Mouse (Mus musculus) mammary gland, adult 2 months (tissue): Measurements from ENCODE around the gene March4. TPM values are rescaled to one million over a fixed set of nuclear protein-coding genes. Genes with fewer than 3 reads are reported as not detected.

Experiments used
- polyA plus RNA-seq: library from polyadenylated mRNA; depleted of rRNA; stranded (reverse); fragments of >200 nt; gene quantifications from 2 replicates; pipeline ENCODE4 v1.2.3, GENCODE M21; 2012; ENCODE audit warnings: low replicate concordance; rRNA removed

Gene March4
- polyA plus RNA-seq, result 0.12 and 0.20 TPM in 2 replicates

DNA sequence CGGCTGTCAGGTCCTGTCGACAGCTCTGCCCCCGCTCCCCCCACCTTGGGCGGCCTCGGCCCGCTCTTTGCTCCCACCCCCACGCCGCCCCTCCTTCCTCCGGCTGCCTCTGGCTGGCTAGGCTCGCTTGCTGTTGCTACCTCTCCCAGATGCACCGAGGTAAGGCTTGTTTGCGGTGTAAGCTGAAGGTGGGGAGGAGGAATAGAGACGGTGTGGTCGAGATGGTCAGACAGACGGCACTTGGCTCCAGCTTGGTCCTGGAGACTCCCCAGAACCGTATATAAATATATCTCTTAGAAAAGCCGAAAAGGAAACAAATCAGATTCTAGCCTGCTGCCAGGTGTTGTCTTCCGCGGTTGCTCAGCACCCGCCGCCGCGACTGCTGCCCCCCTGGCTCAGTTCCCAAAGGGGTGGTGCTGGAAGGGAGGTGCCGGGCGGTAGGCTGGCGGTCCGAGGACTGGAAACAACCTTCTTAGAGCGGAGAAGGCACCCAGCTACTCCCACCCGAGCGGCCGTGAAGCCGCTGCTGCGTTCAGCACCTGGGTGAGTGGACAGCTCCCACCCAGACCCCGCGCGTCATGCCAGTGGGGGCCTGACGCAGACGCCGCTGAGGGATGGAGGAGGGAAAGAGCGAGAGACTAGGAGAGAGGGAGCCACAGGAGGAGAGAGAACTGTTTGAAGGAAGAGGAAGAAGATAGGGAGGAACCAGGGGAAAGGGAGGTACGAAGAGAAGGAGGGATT, at the start of gene March4:
TSS of gene March4 (minus strand) at position 320 of the 741 bp plus-strand sequence.

DNA sequence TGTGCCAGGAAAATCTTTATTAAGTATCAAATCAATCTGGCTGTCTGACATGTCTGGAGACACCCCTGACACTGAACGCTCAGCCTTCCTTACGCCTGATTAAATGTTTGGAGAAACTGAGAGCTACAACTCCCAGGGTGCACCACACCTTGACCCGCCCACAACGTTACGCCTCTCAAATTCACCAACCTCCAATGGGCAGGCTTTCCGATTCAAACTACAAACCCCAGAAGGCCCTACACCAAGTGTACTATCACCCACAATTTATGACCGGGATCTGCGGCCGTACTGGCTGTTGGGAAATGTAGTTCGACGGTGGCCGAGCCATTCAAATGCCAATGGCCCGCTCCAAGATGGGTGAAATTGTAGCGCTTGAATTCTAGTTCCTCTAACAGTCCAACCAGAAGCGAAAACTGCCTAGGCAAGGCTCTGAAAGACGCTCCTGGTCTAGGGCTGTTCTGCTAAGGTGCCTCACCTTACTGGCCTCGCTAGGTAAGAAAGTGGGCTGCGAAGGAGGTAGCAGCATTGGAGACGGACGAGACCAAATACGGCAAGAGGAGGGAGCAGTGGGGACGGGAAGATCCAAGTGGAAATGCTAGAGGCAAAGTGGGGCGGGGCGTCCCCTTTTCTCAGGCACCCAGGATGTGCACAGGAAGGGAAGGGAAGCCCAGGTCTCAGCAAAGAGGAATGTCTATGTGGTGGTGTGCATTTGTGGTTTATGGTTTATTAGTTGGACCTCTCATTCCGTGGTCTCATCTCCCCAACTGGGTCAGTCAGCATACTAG, 46.4 kb upstream of the March4 start, which contains the start of gene Smarcal1:
TSS of gene Smarcal1 (plus strand) at position 305 of the 785 bp plus-strand sequence.

Other genes starting within 250 kb of the March4 start
- gene Xrcc5, start 229.5 kb downstream of the March4 start, polyA plus RNA-seq, result 1.5 and 3.6 TPM in 2 replicates
- gene Smarcal1, start 46.3 kb upstream of the March4 start, polyA plus RNA-seq, result 23.0 and 28.5 TPM in 2 replicates
- gene Ankar, start 163.6 kb upstream of the March4 start, polyA plus RNA-seq, result not detected in 2 replicates
- gene Rpl37a, start 174.4 kb upstream of the March4 start, polyA plus RNA-seq, result 498 and 569 TPM in 2 replicates